Comparison of ENCODE assay signal across 11 mouse cellular contexts in the genomic region with DNA sequence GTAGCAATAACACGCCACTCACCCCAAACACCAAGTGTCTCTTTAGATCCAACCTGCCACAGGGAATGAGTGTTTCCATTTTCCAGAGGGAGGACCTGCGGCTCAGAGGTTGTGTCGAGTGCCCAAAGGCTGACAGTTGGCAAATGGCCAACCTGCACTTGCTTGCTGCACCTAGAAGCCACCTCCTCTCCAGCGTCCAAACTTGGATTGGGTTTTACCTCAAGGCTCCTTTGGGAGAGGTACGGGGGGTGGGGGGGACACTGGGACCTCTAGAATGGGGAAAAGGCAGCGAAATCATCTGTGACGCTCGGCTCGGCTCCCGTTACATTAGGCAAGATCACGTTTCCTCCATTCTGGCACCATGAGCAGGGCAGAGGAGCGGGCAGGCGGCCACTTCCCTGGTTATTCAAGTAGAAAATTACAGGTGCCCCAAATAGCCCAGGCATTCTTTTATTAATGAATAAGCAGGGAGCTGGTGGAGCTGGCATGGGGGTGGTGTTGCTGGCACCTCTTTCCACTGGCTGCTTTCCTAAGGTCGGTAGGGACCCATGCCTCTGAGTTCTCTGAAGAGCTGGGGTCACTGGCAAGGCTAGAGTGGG. TPM values are rescaled to one million over a fixed set of nuclear protein-coding genes. Genes with fewer than 3 reads are reported as not detected.
A peak's percentile ranks its signal among the peaks of the same experiment; 100 is the strongest.
DNase-seq lines count a peak whose midpoint lies in the region; ATAC-seq and TF ChIP-seq lines count a peak whose summit lies in the region.
"Had no signal": no experiment of that assay in that cellular context is flagged by ENCODE, and none has a peak within 500 bp of the region (broad histone marks: within the 10 kb centered on the region; RNA-seq: fewer than 3 reads in every experiment).

No protein-coding gene starts in this region.

- H3K4me3 ChIP-seq in embryonic facial prominence, embryonic 14.5 days (ENCODE audit: low read depth, low read length), result no peak overlapping the region
- H3K4me3 ChIP-seq in thymus, adult 2 months (ENCODE audit: control insufficient read depth, insufficient read depth, low read length), result no peak overlapping the region
- H3K4me3 ChIP-seq: intestine, embryonic 15.5 days had no signal

- no peaks in the 10 kb centered on the region for H3K9me3 ChIP-seq in embryonic facial prominence, embryonic 14.5 days (ENCODE audit: control insufficient read depth, low read length)
- H3K9me3 ChIP-seq: intestine, embryonic 15.5 days had no signal

- WGBS in embryonic facial prominence, embryonic 14.5 days, result 65% methylated on average over 14 of the region's 14 CpGs
- WGBS in thymus, adult 2 months, result 86% methylated on average over 14 of the region's 14 CpGs

- H3K9ac ChIP-seq in embryonic facial prominence, embryonic 14.5 days (ENCODE audit: low read depth, low read length), result no peak overlapping the region
- H3K9ac ChIP-seq: intestine, embryonic 15.5 days had no signal

- peak; percentile 27; the same call in 1 of the 2 replicates for ATAC-seq in embryonic facial prominence, embryonic 14.5 days (ENCODE audit: low read depth)
- ATAC-seq in megakaryocyte, adult 5-6 weeks (ENCODE audit: poor library complexity, severe bottlenecking), result no peak
- ATAC-seq: intestine, embryonic 15.5 days had no signal

- intact Hi-C loops in heart, postnatal 25 days (cut with DNase I), result no loop called here

- H3K27me3 ChIP-seq in embryonic facial prominence, embryonic 14.5 days (replicated peaks; ENCODE audit: control insufficient read depth, insufficient read depth, low read length), result no peaks in the 10 kb centered on the region
- no peaks in the 10 kb centered on the region for H3K27me3 ChIP-seq in thymus, adult 2 months (ENCODE audit: control insufficient read depth, insufficient read depth, low read length)
- H3K27me3 ChIP-seq: intestine, embryonic 15.5 days had no signal

- peak; percentile 95 for DNase-seq in heart, adult 11 months
- no peak for DNase-seq in heart, postnatal 25 days (ENCODE audit: low spot score)
- DNase-seq in brain, embryonic 14.5 days (ENCODE audit: low read depth), result peak; percentile 86
- peak; percentile 65 for DNase-seq in embryonic facial prominence, embryonic 14.5 days (ENCODE audit: low spot score)
- peak; percentile 92 for DNase-seq in kidney, postnatal 14 days
- DNase-seq in thymus, adult 2 months, result no peak
- DNase-seq in B cell, adult 2 months, result no peak

- H3K4me2 ChIP-seq in embryonic facial prominence, embryonic 14.5 days (ENCODE audit: low read depth, low read length), result no peak overlapping the region
- H3K4me2 ChIP-seq: intestine, embryonic 15.5 days; liver, embryonic 11.5 days had no signal

- no peak overlapping the region for H3K27ac ChIP-seq in embryonic facial prominence, embryonic 14.5 days (replicated peaks; ENCODE audit: low read depth, low read length)
- no peak overlapping the region for H3K27ac ChIP-seq in thymus, adult 2 months (ENCODE audit: control insufficient read depth, insufficient read depth, low read length)
- H3K27ac ChIP-seq: intestine, embryonic 15.5 days had no signal

- peaks cover 21% of the 10 kb centered on the region; the same call in 1 of the 2 replicates for H3K4me1 ChIP-seq in embryonic facial prominence, embryonic 14.5 days (ENCODE audit: control insufficient read depth, insufficient read depth, low read length)
- no peaks in the 10 kb centered on the region for H3K4me1 ChIP-seq in thymus, adult 2 months (replicated peaks; ENCODE audit: control insufficient read depth, insufficient read depth, low read length)
- H3K4me1 ChIP-seq: intestine, embryonic 15.5 days had no signal

- TF ChIP-seq CTCF in brain, embryonic 14.5 days (IDR thresholded peaks at IDR 0.05; ENCODE audit: borderline replicate concordance, extremely low read depth, insufficient read depth, insufficient read length), result no peak
- no peak for TF ChIP-seq CTCF in thymus, adult 2 months (IDR thresholded peaks at IDR 0.05; ENCODE audit: borderline replicate concordance, control insufficient read depth, extremely low read depth, insufficient read depth, low read length, poor library complexity)

- H3K36me3 ChIP-seq in embryonic facial prominence, embryonic 14.5 days (ENCODE audit: control insufficient read depth, insufficient read depth, low read length), result no peaks in the 10 kb centered on the region
- H3K36me3 ChIP-seq in thymus, adult 2 months (ENCODE audit: control insufficient read depth, insufficient read depth, low read length), result no peaks in the 10 kb centered on the region
- H3K36me3 ChIP-seq: intestine, embryonic 15.5 days had no signal

- no peak for TF ChIP-seq POLR2A in brain, embryonic 14.5 days (IDR thresholded peaks at IDR 0.05; ENCODE audit: borderline replicate concordance, extremely low read depth, insufficient read depth, insufficient read length, poor library complexity, severe bottlenecking)
- TF ChIP-seq POLR2A in thymus, adult 2 months (IDR thresholded peaks at IDR 0.05; ENCODE audit: control insufficient read depth, extremely low read depth, insufficient read depth, low read length, poor library complexity), result no peak

RNA-seq across cellular contexts. Expression of a gene that starts 13.6 kb away (rescaled TPM):
- 10 to 100 TPM in 1 of 2 experiments, 1 to 10 TPM in 1; 4.8 to 10.6 TPM for total RNA-seq in heart, postnatal 25 days (2021)
- 0.57 and 0.72 TPM in 2 replicates for polyA plus RNA-seq in brain, embryonic 14.5 days (2012; rRNA removed)
- polyA plus RNA-seq in embryonic facial prominence, embryonic 14.5 days (2014; fragmentation: Nextera tagmentation; extraction: Ambion mirVana), result 0.85 and 1.5 TPM in 2 replicates
- 1.1 and 2.1 TPM in 2 replicates for polyA plus RNA-seq in thymus, adult 2 months (2012; rRNA removed)
- 0.09 TPM in 1 of 2 replicates, not detected in the other for total RNA-seq in megakaryocyte, adult 5-6 weeks (2015)
- not detected in 2 replicates for total RNA-seq in megakaryocyte, adult 5-6 weeks (2017)
- total RNA-seq: monocyte, adult 5-6 weeks had no signal

RNA-seq across cellular contexts. Expression of a gene that starts 47.1 kb away (rescaled TPM):
- total RNA-seq in heart, postnatal 25 days (2021), result not detected
- 0.07 TPM in 1 of 2 replicates, not detected in the other for polyA plus RNA-seq in brain, embryonic 14.5 days (2012; rRNA removed)
- 1.5 and 1.9 TPM in 2 replicates for polyA plus RNA-seq in embryonic facial prominence, embryonic 14.5 days (2014; fragmentation: Nextera tagmentation; extraction: Ambion mirVana)
- polyA plus RNA-seq in thymus, adult 2 months (2012; rRNA removed), result 4.0 and 4.3 TPM in 2 replicates
- total RNA-seq in megakaryocyte, adult 5-6 weeks (2015), result not detected in 2 replicates
- total RNA-seq in megakaryocyte, adult 5-6 weeks (2017), result not detected in 2 replicates
- total RNA-seq: monocyte, adult 5-6 weeks had no signal
- polyA plus RNA-seq: liver, embryonic 11.5 days had no signal

Comparison
In these comparisons a context has a peak if more than half of its experiments do, and no peak if none do; other contexts are left out.
1. DNase-seq: peak in heart, adult 11 months (single experiment), brain, embryonic 14.5 days (single experiment), embryonic facial prominence, embryonic 14.5 days (single experiment) and kidney, postnatal 14 days (single experiment); none in heart, postnatal 25 days (single experiment), thymus, adult 2 months (single experiment) and B cell, adult 2 months (0 of 2).